Mouse (Mus musculus): ENCODE measurements around the gene Dock6.

DNA sequence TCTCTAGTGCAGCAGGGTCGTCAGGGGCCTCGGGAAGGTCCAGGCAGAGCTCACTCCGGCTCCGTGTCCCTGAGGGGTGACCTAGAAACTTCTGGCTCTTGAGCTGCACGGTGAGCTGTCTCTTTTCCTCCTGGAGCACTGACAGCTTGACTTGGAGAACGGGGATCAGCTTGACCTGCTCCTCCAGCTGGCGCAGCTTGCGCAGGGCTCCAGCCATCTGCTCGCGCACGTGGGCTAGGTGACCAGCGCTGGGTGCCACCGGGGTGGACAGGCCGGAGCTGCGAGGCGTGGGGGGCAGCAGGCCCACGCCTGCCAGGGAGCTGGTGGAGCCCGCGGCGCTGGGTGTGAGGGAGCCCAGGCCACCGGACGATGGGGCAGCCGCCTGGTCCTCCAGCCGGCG is 57.5 kb downstream of the Dock6 start:
- no peak for TF ChIP-seq CTCF (IDR thresholded peaks at IDR 0.05; ENCODE audit: borderline replicate concordance, extremely low read depth, insufficient read depth, insufficient read length)
- TF ChIP-seq POLR2A (IDR thresholded peaks at IDR 0.05; ENCODE audit: borderline replicate concordance, extremely low read depth, insufficient read depth, insufficient read length, poor library complexity, severe bottlenecking), result no peak

All from brain, embryonic 14.5 days (tissue).